Mouse (Mus musculus) G1E (cell line): ENCODE data around the gene Slc9a8.

Experiments used
- CTCF ChIP-seq: IDR thresholded peaks from 2 replicates; pipeline ENCODE4 v1.5.1; 2012; ENCODE audit warnings: low read depth, low read length, inconsistent platforms, mixed read lengths
- GATA1 ChIP-seq: IDR thresholded peaks from 2 replicates; pipeline ENCODE4 v1.6.1; 2012; ENCODE audit warnings: borderline replicate concordance, low read length, inconsistent platforms, mixed read lengths
- GATA2 ChIP-seq: IDR thresholded peaks from 2 replicates; pipeline ENCODE4 v1.6.1; 2012; ENCODE audit warnings: low read depth, low read length, inconsistent platforms, borderline replicate concordance
- POLR2AphosphoS5 ChIP-seq: IDR thresholded peaks from 2 replicates; pipeline ENCODE4 v1.6.1; 2012; ENCODE audit warnings: low read depth, low read length, inconsistent platforms; ENCODE audit not compliant: insufficient replicate concordance
- TAL1 ChIP-seq: conservative IDR thresholded peaks from 2 replicates; pipeline ENCODE4 v1.6.1; 2012; ENCODE audit warnings: low read depth, low read length, inconsistent platforms, mixed read lengths

GRCm38 (mm10) chr2:167505127-167505526 is 83.6 kb downstream of the Slc9a8 start:
- TF ChIP-seq GATA1 (no peak), TAL1 (no peak; the same call in 1 of the 2 replicates), CTCF (no peak), POLR2AphosphoS5 (no peak), GATA2 (no peak)
